Mouse (Mus musculus): ENCODE measurements around the gene Enc1. TPM values are rescaled to one million over a fixed set of nuclear protein-coding genes. Genes with fewer than 3 reads are reported as not detected.

The Enc1 gene
- 7.3 and 8.5 TPM in 2 replicates for polyA plus RNA-seq (2012; rRNA removed)

GRCm38 (mm10) chr13:97240965-97241786 lies at the start of gene Enc1:
Enc1 (plus strand) TSS chr13:97241105.
- peaks cover 12% of the 10 kb centered on the region for H3K4me1 ChIP-seq (ENCODE audit: control insufficient read depth, insufficient read depth, low read length)
- TF ChIP-seq POLR2A (IDR thresholded peaks at IDR 0.05; ENCODE audit: borderline replicate concordance, extremely low read depth, low read depth, low read length), result 0 out of 2 replicates have a peak, but pooled peaks have one; percentile 22
- TF ChIP-seq CTCF (IDR thresholded peaks at IDR 0.05; ENCODE audit: insufficient read depth, low read length), result peak; percentile 9; the same call in 1 of the 2 replicates
- under 1% methylated on average over 83 of the region's 89 CpGs for WGBS
- H3K4me3 ChIP-seq (replicated peaks; ENCODE audit: extremely low read depth, low read depth, low read length), result peak within 1 kb of the TSS; percentile 88
- peak; percentile 86 for DNase-seq

GRCm38 (mm10) chr13:97192649-97193048 lies 48.3 kb upstream of the Enc1 start:
- no peak for DNase-seq
- Histone ChIP-seq H3K4me1 (ENCODE audit: control insufficient read depth, insufficient read depth, low read length) (0 out of 2 replicates have a peak, but pooled peaks cover 1% of the 10 kb centered on the region), H3K4me3 (replicated peaks; ENCODE audit: extremely low read depth, low read depth, low read length) (no peak overlapping the region)
- no peak for TF ChIP-seq POLR2A (IDR thresholded peaks at IDR 0.05; ENCODE audit: borderline replicate concordance, extremely low read depth, low read depth, low read length)
- TF ChIP-seq CTCF (IDR thresholded peaks at IDR 0.05; ENCODE audit: insufficient read depth, low read length), result no peak
- WGBS, result 95% methylated on average over 11 of the region's 11 CpGs

DNA sequence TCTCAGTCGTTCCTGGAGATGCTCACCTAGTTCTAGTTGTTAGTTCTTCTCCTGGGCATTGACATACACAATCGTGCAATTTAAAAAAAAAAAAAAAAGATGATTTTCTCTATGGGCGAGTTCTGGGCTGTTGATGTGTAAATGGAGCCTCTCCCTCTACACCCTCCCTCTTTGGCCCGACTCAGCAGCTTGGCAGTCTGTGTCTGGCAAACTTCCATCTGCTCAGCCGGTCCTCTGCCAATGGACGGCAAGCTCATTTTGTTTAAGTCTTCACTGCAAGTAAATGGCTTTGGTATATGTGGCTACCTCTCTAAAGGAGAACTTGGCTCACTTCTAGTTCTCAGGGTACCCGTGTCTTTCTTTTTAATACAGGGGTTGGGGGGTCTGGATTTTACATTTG lies 47.5 kb upstream of the Enc1 start:
- TF ChIP-seq CTCF (IDR thresholded peaks at IDR 0.05; ENCODE audit: insufficient read depth, low read length), result no peak
- TF ChIP-seq POLR2A (IDR thresholded peaks at IDR 0.05; ENCODE audit: borderline replicate concordance, extremely low read depth, low read depth, low read length), result no peak
- no peak overlapping the region for H3K4me3 ChIP-seq (replicated peaks; ENCODE audit: extremely low read depth, low read depth, low read length)
- no peak for DNase-seq
- 41% methylated on average over 7 of the region's 7 CpGs for WGBS
- H3K4me1 ChIP-seq (ENCODE audit: control insufficient read depth, insufficient read depth, low read length), result 0 out of 2 replicates have a peak, but pooled peaks cover 3% of the 10 kb centered on the region

DNA sequence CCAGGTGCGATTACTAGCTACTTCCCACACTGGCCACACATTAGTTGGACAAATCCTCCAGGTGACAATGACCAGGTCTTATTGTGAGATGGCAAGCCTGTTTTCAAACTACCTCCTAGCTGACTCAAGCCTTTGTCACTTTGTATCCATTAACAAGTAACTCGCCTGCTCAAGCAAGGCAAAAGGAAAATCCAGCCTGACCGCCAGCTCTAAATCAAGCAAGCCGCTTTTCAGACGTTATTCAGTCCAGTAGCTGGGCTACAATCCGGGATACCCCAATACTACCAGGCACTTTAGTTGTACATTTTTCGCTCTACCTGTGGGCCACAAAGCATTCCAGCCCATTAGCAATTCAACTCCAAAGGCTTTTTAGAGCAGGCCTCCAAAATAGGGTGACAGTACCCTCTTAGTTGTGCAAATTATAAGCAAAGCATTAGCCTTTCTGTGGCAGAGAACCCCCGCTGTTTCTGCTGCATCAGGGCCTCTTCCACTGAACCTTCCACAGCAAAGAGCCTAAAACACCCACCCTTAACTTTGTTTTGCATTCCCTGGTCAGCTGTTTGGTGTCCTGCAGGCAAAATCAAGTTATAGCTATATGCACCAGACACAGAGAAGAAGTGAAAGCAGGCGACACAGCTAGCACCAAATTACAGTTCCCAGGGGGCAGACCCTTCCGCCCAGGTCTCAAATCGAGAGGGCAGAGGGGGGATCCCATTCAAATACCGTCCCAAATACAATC lies 44.5 kb upstream of the Enc1 start:
- 86% methylated on average over 12 of the region's 12 CpGs for WGBS
- no peak for DNase-seq
- no peak overlapping the region for H3K4me3 ChIP-seq (replicated peaks; ENCODE audit: extremely low read depth, low read depth, low read length)
- H3K4me1 ChIP-seq (ENCODE audit: control insufficient read depth, insufficient read depth, low read length), result 0 out of 2 replicates have a peak, but pooled peaks cover 3% of the 10 kb centered on the region
- TF ChIP-seq CTCF (IDR thresholded peaks at IDR 0.05; ENCODE audit: insufficient read depth, low read length) (no peak), POLR2A (IDR thresholded peaks at IDR 0.05; ENCODE audit: borderline replicate concordance, extremely low read depth, low read depth, low read length) (no peak)

DNA sequence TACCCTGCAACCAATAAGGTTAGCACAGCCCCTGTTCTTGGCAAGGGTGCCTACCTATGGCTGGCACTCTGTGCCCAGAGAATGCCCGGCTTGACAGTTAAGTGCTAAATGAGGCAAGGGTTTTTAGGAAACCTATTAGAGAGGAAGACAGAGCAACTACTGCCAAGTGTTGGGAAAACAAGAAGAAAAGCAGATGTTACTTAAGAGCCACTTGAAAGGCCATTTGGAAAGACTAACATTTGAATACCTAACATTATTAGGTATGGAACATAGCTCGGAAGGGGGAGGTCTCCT lies 44.0 kb upstream of the Enc1 start:
- no peak for TF ChIP-seq POLR2A (IDR thresholded peaks at IDR 0.05; ENCODE audit: borderline replicate concordance, extremely low read depth, low read depth, low read length)
- TF ChIP-seq CTCF (IDR thresholded peaks at IDR 0.05; ENCODE audit: insufficient read depth, low read length), result no peak
- WGBS, result 78% methylated on average over 2 of the region's 2 CpGs
- Histone ChIP-seq H3K4me3 (replicated peaks; ENCODE audit: extremely low read depth, low read depth, low read length) (no peak overlapping the region), H3K4me1 (ENCODE audit: control insufficient read depth, insufficient read depth, low read length) (0 out of 2 replicates have a peak, but pooled peaks cover 3% of the 10 kb centered on the region)
- DNase-seq, result no peak

DNA sequence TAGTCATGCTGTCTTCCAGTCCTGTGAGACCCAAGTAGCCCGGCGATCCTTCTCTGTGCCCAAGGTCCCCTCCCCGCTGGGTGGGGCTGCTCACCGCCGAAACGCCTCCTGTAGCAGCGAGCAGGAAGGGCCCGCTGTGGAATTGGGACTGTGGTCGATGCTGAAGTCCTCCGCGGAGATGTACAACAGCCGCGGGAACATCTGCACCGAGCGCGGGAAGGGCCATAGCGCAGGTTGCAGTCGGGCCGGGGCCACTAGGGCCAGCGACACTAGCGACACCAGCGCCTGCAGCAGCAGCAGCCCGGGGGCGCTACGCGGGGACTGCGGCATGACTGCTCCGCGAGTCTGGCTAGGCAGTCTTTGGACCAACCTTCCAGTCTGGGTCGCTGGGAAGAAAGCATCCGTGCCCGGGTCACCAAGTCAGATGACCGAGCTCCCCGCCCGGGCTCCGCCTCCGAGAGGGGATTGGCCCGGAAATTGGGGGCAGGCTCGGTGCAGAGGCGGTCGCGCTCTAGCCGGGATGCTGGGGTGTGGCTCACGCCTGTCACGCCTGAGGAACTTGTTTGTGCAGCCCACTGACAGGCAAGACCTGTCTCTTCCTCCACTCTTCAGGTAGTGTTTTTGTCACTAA lies 42.9 kb upstream of the Enc1 start, which contains the start of gene Hexb:
TSS of gene Hexb (minus strand) at position 426 of the 631 bp plus-strand sequence.
- DNase-seq, result peak; percentile 90
- under 1% methylated on average over 45 of the region's 45 CpGs for WGBS

DNA sequence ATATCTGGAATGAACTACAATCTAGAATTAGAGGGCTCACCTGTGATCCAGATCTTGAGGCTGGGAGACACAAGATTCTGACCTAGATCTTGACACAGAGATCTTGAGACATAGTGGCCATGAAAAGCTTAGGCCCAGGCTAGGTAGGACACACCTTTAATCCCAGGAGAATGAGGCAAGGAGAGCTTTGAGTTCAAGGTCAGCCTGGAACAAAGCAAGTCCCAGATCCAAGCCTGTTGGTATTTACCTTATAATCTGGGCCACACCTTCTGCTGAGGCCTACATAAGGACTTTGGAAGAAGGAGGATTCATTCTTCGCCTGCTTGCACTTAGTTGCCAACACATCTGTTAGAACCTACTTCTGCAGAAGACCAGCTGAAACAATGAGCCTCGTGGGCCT lies 41.8 kb upstream of the Enc1 start:
- no peak for DNase-seq
- TF ChIP-seq POLR2A (IDR thresholded peaks at IDR 0.05; ENCODE audit: borderline replicate concordance, extremely low read depth, low read depth, low read length) (no peak), CTCF (IDR thresholded peaks at IDR 0.05; ENCODE audit: insufficient read depth, low read length) (no peak)
- Histone ChIP-seq H3K4me3 (replicated peaks; ENCODE audit: extremely low read depth, low read depth, low read length) (no peak overlapping the region), H3K4me1 (ENCODE audit: control insufficient read depth, insufficient read depth, low read length) (0 out of 2 replicates have a peak, but pooled peaks cover 3% of the 10 kb centered on the region)
- 69% methylated on average over 2 of the region's 2 CpGs for whole genome bisulfite sequencing

More for the DNA sequence above, 42.9 kb upstream of the Enc1 start, which contains the start of gene Hexb:
- 0 out of 2 replicates have a peak, but pooled peaks cover 3% of the 10 kb centered on the region for H3K4me1 ChIP-seq (ENCODE audit: control insufficient read depth, insufficient read depth, low read length)
- TF ChIP-seq POLR2A (IDR thresholded peaks at IDR 0.05; ENCODE audit: borderline replicate concordance, extremely low read depth, low read depth, low read length) (peak; percentile 81; the same call in 1 of the 2 replicates), CTCF (IDR thresholded peaks at IDR 0.05; ENCODE audit: insufficient read depth, low read length) (no peak)
- peak within 1 kb of the TSS; percentile 95 for H3K4me3 ChIP-seq (replicated peaks; ENCODE audit: extremely low read depth, low read depth, low read length)

DNA sequence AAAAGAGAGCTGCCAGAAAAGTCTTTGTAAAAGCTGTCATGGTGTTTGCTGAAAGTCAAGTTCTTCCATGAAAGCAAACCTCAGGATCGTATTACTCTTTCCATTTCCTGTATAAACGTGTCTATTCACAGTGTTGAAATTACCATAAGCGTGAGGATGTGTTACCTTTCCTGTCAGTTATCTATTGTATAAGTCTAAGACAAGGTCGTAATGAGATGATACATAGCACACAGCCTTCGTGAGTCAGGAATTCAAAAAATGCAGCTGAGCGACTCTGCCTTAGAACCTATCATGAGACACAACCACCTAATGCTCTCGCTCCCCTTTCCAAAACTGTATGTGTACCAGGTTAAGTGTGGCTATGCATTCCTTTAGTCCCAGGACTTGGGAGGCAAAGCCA lies 39.8 kb upstream of the Enc1 start:
- Histone ChIP-seq H3K4me3 (replicated peaks; ENCODE audit: extremely low read depth, low read depth, low read length) (no peak overlapping the region), H3K4me1 (ENCODE audit: control insufficient read depth, insufficient read depth, low read length) (peaks cover 3% of the 10 kb centered on the region; the same call in 1 of the 2 replicates)
- 37% methylated on average over 7 of the region's 7 CpGs for WGBS
- DNase-seq, result no peak
- TF ChIP-seq POLR2A (IDR thresholded peaks at IDR 0.05; ENCODE audit: borderline replicate concordance, extremely low read depth, low read depth, low read length) (no peak), CTCF (IDR thresholded peaks at IDR 0.05; ENCODE audit: insufficient read depth, low read length) (no peak)

DNA sequence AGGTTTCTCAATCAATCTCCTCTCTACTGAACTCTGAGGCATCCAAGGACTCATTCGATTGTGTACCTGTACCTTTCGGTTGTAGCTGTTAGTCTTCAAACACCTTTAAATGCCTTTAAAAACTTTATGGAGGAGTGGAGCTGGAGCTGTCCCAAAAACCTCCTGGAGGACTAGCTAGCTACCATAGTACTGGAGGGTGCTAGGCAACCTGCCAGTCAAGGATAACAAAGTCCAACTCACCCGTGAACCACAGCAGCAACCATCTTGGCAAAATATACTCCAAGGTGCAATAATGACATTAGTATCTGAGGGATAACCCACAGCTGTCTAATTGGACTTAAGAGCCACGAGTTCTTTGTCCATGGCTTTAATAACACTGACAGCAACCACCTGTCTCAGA lies 39.0 kb upstream of the Enc1 start:
- no peak for DNase-seq
- TF ChIP-seq CTCF (IDR thresholded peaks at IDR 0.05; ENCODE audit: insufficient read depth, low read length) (no peak), POLR2A (IDR thresholded peaks at IDR 0.05; ENCODE audit: borderline replicate concordance, extremely low read depth, low read depth, low read length) (no peak)
- 60% methylated on average over 4 of the region's 4 CpGs for WGBS
- Histone ChIP-seq H3K4me1 (ENCODE audit: control insufficient read depth, insufficient read depth, low read length) (peaks cover 3% of the 10 kb centered on the region; the same call in 1 of the 2 replicates), H3K4me3 (replicated peaks; ENCODE audit: extremely low read depth, low read depth, low read length) (no peak overlapping the region)

Measured in lung, adult 2 months (tissue).